Mouse (Mus musculus): ENCODE measurements at regions not wholly inside any gene's neighbourhood (a gene's known extent, or its start where the extent isn't known, plus 50 kb on each side); places are given as distances from the start of the nearest gene placed in this dataset.

DNA sequence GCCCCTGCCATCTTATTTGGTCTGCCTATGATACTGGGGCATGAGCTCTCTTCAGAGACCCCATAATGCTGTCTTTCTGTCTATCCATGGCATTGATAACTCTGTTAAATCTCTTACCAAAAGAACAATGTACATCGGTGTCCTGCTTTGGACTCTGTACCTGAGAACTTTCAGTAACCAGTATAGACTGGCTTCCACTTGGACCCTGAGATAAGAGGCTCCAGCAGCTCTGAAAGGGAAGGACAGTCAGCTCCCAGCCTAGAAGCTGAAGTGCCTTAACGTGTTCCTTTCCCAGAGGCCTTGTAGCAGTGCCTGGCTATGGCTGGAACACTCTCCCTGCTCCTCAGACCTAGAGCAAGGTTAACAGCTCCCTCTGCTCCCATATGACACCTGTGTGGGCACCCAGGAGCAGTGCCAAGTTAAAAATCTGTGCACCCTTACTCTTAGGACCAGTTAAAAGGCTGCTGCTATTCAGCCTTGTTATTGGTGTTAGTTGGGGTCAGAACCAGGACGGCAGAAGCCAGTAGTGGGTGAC lies 343.8 kb upstream of the Hs6st1 start:
- ATAC-seq (replicated peaks; ENCODE audit: insufficient number of reproducible peaks, low FRiP score, low TSS enrichment): no peak
- 64% methylated on average over 3 of the region's 3 CpGs for WGBS (ENCODE audit: insufficient replicate concordance)

DNA sequence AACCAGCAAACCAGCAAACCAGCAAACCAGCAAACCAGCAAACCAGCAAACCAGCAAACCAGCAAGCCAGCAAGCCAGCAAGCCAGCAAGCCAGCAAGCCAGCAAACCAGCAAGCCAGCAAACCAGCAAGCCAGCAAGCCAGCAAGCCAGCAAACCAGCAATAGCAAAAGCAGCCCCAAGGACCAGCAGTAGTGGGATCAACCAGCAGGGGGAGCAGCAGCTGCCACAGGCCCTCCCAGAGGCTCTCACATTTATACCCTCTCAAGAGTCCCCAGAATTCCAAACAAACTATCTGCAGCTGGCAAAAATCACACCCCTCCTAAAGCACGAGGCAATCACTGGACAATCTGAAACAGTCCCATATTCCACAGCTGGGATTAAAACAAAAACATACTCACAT lies 341.6 kb upstream of the Hs6st1 start:
- H3K4me1 ChIP-seq (ENCODE audit: control insufficient read depth, insufficient read depth, low read length): no peaks in the 10 kb centered on the region; the same call in 1 of the 2 replicates
- no peak for ATAC-seq (replicated peaks; ENCODE audit: insufficient number of reproducible peaks, low FRiP score, low TSS enrichment)
- no peak overlapping the region for H3K4me2 ChIP-seq
- no peaks in the 10 kb centered on the region for H3K9me3 ChIP-seq (replicated peaks; ENCODE audit: control insufficient read depth, low read length)
- H3K4me3 ChIP-seq (ENCODE audit: low read depth, low read length): no peak overlapping the region
- H3K9ac ChIP-seq (ENCODE audit: low read depth, low read length): no peak overlapping the region
- H3K36me3 ChIP-seq (ENCODE audit: control insufficient read depth, insufficient read depth, low read length): no peaks in the 10 kb centered on the region
- 33% methylated on average over 1 of the region's 1 CpGs for WGBS (ENCODE audit: insufficient replicate concordance)
- H3K27ac ChIP-seq (ENCODE audit: low read depth, low read length): no peak overlapping the region
- no peaks in the 10 kb centered on the region for H3K27me3 ChIP-seq (ENCODE audit: control insufficient read depth, insufficient read depth, low read length)

More for the DNA sequence above, 343.8 kb upstream of the Hs6st1 start:
- Histone ChIP-seq H3K9ac (ENCODE audit: low read depth, low read length) (no peak overlapping the region), H3K27ac (ENCODE audit: low read depth, low read length) (no peak overlapping the region), H3K36me3 (ENCODE audit: control insufficient read depth, insufficient read depth, low read length) (no peaks in the 10 kb centered on the region), H3K4me1 (ENCODE audit: control insufficient read depth, insufficient read depth, low read length) (no peaks in the 10 kb centered on the region; the same call in 1 of the 2 replicates), H3K27me3 (ENCODE audit: control insufficient read depth, insufficient read depth, low read length) (no peaks in the 10 kb centered on the region), H3K9me3 (replicated peaks; ENCODE audit: control insufficient read depth, low read length) (no peaks in the 10 kb centered on the region), H3K4me3 (ENCODE audit: low read depth, low read length) (no peak overlapping the region), H3K4me2 (no peak overlapping the region)

DNA sequence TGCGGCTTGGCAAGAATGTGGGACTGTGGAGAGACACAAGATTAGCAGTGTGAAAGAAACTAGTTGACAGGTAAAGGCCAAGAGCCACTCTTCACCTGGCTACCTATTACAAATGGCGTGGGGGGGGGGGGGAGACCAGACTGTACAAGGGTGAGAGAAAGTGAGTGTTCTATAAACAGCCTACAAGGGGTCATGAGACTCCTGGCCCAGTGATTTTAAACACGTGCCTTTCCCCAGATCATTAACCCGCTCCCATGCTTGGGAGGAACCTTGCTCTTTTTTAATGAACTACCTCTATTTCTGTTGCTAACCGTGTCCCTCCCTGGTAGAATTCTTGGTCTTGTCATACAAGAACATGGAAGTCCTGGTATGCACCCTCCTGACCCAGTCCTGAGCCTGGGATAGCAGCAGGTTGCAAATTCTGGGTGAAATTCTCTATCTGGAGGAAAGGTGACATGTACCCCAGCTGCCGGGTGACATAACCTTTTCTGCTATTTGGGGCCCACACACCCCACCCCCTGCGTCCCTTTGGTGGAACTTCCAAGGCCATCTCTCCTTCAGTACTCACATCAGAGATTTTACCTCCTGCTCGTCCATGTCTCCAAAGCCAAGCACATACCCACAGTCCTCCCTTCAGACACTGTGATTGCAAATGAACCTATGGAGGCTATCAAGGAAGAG lies 340.8 kb upstream of the Hs6st1 start:
- 80% methylated on average over 8 of the region's 8 CpGs for WGBS (ENCODE audit: insufficient replicate concordance)
- H3K36me3 ChIP-seq (ENCODE audit: control insufficient read depth, insufficient read depth, low read length): no peaks in the 10 kb centered on the region
- H3K9ac ChIP-seq (ENCODE audit: low read depth, low read length): no peak overlapping the region
- no peaks in the 10 kb centered on the region for H3K9me3 ChIP-seq (replicated peaks; ENCODE audit: control insufficient read depth, low read length)
- no peak overlapping the region for H3K4me3 ChIP-seq (ENCODE audit: low read depth, low read length)
- H3K4me2 ChIP-seq: no peak overlapping the region
- no peak overlapping the region for H3K27ac ChIP-seq (ENCODE audit: low read depth, low read length)
- H3K4me1 ChIP-seq (ENCODE audit: control insufficient read depth, insufficient read depth, low read length): no peaks in the 10 kb centered on the region; the same call in 1 of the 2 replicates
- H3K27me3 ChIP-seq (ENCODE audit: control insufficient read depth, insufficient read depth, low read length): no peaks in the 10 kb centered on the region
- ATAC-seq (replicated peaks; ENCODE audit: insufficient number of reproducible peaks, low FRiP score, low TSS enrichment): no peak

DNA sequence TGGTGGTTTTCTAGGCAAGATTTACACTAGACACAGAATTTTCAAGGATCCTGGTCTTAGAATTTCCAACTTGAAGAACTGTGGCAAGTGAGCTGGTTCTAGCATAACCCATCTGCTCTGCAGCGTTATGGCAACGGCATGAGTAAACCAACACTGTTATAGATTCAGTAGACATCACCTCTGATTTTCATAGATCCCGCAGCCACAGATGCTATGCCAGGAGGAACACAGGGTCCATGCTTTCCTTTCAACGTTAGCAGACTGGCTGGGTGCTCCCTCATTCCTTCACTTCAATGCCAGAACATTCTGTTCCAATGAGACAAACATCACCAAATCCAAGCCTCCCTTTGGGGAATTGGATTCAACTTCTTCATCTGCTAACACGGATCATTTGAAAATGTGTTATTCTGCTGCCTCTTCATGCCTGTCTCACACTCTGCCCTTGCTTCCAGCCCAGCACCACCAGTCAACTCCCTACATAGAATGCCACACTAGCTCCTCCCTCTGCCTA lies 338.4 kb upstream of the Hs6st1 start:
- Histone ChIP-seq H3K4me2 (no peak overlapping the region), H3K9me3 (replicated peaks; ENCODE audit: control insufficient read depth, low read length) (no peaks in the 10 kb centered on the region), H3K4me3 (ENCODE audit: low read depth, low read length) (no peak overlapping the region), H3K27ac (ENCODE audit: low read depth, low read length) (no peak overlapping the region), H3K36me3 (ENCODE audit: control insufficient read depth, insufficient read depth, low read length) (no peaks in the 10 kb centered on the region), H3K9ac (ENCODE audit: low read depth, low read length) (no peak overlapping the region), H3K4me1 (ENCODE audit: control insufficient read depth, insufficient read depth, low read length) (no peaks in the 10 kb centered on the region), H3K27me3 (ENCODE audit: control insufficient read depth, insufficient read depth, low read length) (no peaks in the 10 kb centered on the region)
- no peak for ATAC-seq (replicated peaks; ENCODE audit: insufficient number of reproducible peaks, low FRiP score, low TSS enrichment)
- 81% methylated on average over 5 of the region's 5 CpGs for WGBS (ENCODE audit: insufficient replicate concordance)

DNA sequence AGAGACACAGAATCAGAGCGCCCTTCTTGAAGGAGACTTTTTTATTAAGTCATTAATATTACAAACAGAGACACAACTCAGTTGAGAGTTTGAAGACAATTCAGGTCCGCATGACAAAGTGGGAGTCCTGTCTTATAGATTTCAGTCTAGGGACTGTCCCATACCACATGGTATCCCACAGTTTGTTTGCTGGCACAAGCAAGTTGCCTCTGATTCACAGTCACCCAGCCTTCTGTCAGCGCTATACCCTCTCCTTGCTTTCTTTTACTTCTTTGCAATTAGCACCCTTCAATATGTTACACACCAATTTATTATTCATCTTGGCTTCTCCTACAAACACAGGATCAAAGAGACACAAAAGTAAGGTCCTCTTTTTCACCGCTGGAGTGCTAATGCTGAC lies 337.9 kb upstream of the Hs6st1 start:
- Histone ChIP-seq H3K27me3 (ENCODE audit: control insufficient read depth, insufficient read depth, low read length) (no peaks in the 10 kb centered on the region), H3K9ac (ENCODE audit: low read depth, low read length) (no peak overlapping the region), H3K27ac (ENCODE audit: low read depth, low read length) (no peak overlapping the region), H3K4me3 (ENCODE audit: low read depth, low read length) (no peak overlapping the region), H3K36me3 (ENCODE audit: control insufficient read depth, insufficient read depth, low read length) (no peaks in the 10 kb centered on the region), H3K9me3 (replicated peaks; ENCODE audit: control insufficient read depth, low read length) (no peaks in the 10 kb centered on the region), H3K4me1 (ENCODE audit: control insufficient read depth, insufficient read depth, low read length) (no peaks in the 10 kb centered on the region), H3K4me2 (no peak overlapping the region)
- ATAC-seq (replicated peaks; ENCODE audit: insufficient number of reproducible peaks, low FRiP score, low TSS enrichment): no peak
- 73% methylated on average over 4 of the region's 4 CpGs for WGBS (ENCODE audit: insufficient replicate concordance)

DNA sequence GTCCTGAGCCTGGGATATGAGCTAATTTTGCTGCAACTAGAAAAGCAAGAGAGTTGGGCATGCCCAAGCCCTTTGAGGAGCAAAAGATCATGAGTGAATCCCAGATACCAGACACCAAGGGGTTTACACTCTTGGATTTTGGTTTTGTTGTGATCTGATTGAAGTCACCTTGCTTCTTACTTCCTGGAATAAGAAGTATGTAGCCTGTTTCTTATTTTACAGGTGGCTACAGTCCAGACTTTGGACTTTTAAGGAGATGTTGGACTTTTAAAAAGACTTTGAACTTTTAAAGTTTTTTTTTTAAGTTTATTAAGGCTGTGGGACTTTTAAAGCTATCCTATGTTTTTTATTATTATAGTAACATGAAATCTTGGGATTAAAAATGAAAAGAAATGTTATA lies 332.0 kb upstream of the Hs6st1 start:
- Histone ChIP-seq H3K4me1 (ENCODE audit: control insufficient read depth, insufficient read depth, low read length) (no peaks in the 10 kb centered on the region), H3K36me3 (ENCODE audit: control insufficient read depth, insufficient read depth, low read length) (no peaks in the 10 kb centered on the region), H3K4me3 (ENCODE audit: low read depth, low read length) (no peak overlapping the region), H3K4me2 (no peak overlapping the region), H3K27ac (ENCODE audit: low read depth, low read length) (no peak overlapping the region), H3K27me3 (ENCODE audit: control insufficient read depth, insufficient read depth, low read length) (no peaks in the 10 kb centered on the region), H3K9ac (ENCODE audit: low read depth, low read length) (no peak overlapping the region), H3K9me3 (replicated peaks; ENCODE audit: control insufficient read depth, low read length) (no peaks in the 10 kb centered on the region)
- ATAC-seq (replicated peaks; ENCODE audit: insufficient number of reproducible peaks, low FRiP score, low TSS enrichment): no peak

DNA sequence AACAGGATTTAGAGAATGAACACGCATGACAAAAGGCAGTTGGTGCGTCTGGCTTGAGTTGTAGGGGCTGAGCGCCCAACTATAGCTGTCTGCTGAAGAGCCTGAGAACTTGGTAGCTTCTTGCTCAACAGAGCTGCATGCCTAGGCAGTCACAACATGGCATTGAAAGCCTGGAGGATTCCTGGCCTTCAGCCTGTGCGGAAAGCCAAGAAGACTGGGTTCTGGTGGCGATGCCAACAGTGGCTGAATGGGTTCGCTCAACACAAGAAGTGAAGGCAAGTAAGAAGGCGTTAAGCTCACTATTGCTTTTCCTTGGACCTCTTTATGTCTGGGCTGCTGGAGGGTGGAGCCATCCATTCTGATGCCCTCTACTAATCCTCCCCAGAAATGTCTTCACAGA lies 318.6 kb upstream of the Hs6st1 start:
- 91% methylated on average over 7 of the region's 7 CpGs for WGBS (ENCODE audit: insufficient replicate concordance)
- H3K27me3 ChIP-seq (ENCODE audit: control insufficient read depth, insufficient read depth, low read length): no peaks in the 10 kb centered on the region
- H3K27ac ChIP-seq (ENCODE audit: low read depth, low read length): no peak overlapping the region
- no peak overlapping the region for H3K4me3 ChIP-seq (ENCODE audit: low read depth, low read length)
- no peaks in the 10 kb centered on the region for H3K9me3 ChIP-seq (replicated peaks; ENCODE audit: control insufficient read depth, low read length)
- no peak overlapping the region for H3K9ac ChIP-seq (ENCODE audit: low read depth, low read length)
- H3K4me2 ChIP-seq: no peak overlapping the region
- no peaks in the 10 kb centered on the region for H3K4me1 ChIP-seq (ENCODE audit: control insufficient read depth, insufficient read depth, low read length)
- no peaks in the 10 kb centered on the region for H3K36me3 ChIP-seq (ENCODE audit: control insufficient read depth, insufficient read depth, low read length)
- no peak for ATAC-seq (replicated peaks; ENCODE audit: insufficient number of reproducible peaks, low FRiP score, low TSS enrichment)

DNA sequence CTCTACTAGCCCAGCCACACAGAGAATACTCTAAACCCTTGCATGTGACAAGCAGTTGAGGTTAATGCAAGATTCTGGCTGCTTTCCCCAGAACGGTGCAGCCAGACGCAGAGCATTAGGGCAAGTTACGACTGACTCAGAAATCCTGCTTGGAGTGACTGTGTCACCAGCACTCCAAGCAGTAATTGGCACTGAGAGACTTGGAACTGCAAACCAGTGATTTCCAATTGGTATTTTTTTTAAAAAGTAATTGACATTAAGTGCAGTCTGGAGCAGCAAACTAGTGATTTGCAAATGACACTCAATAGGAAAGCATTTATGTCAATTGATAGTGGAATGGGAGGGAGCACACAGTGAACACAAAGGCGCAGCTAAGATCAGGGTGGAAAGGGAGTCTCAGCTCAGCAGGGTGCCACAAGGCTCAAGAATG lies 318.1 kb upstream of the Hs6st1 start:
- Histone ChIP-seq H3K9me3 (replicated peaks; ENCODE audit: control insufficient read depth, low read length) (no peaks in the 10 kb centered on the region), H3K4me3 (ENCODE audit: low read depth, low read length) (no peak overlapping the region), H3K4me2 (no peak overlapping the region), H3K9ac (ENCODE audit: low read depth, low read length) (no peak overlapping the region), H3K4me1 (ENCODE audit: control insufficient read depth, insufficient read depth, low read length) (no peaks in the 10 kb centered on the region), H3K27ac (ENCODE audit: low read depth, low read length) (no peak overlapping the region), H3K27me3 (ENCODE audit: control insufficient read depth, insufficient read depth, low read length) (no peaks in the 10 kb centered on the region), H3K36me3 (ENCODE audit: control insufficient read depth, insufficient read depth, low read length) (no peaks in the 10 kb centered on the region)
- ATAC-seq (replicated peaks; ENCODE audit: insufficient number of reproducible peaks, low FRiP score, low TSS enrichment): no peak
- 66% methylated on average over 4 of the region's 4 CpGs for WGBS (ENCODE audit: insufficient replicate concordance)

DNA sequence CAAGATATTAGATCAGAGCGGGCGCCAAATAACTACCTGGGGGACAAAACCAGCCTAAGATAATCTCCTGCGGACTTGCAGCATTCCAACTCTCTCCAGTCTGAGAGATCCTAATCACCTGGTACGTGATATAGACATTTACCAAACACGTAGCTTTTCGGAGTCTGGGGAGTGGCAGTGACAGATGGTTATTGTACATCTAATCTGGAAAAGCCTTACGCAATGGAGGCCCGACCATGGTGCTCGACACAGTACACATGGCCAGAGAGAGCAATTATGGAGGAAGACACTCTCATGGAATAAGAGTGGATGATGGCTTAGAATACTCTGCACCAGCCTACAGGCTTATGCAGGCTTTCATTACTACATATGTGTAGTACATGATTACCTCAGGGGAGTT lies 315.6 kb upstream of the Hs6st1 start:
- no peak for ATAC-seq (replicated peaks; ENCODE audit: insufficient number of reproducible peaks, low FRiP score, low TSS enrichment)
- no peak overlapping the region for H3K4me2 ChIP-seq
- 74% methylated on average over 9 of the region's 9 CpGs for WGBS (ENCODE audit: insufficient replicate concordance)
- H3K36me3 ChIP-seq (ENCODE audit: control insufficient read depth, insufficient read depth, low read length): no peaks in the 10 kb centered on the region
- no peaks in the 10 kb centered on the region for H3K4me1 ChIP-seq (ENCODE audit: control insufficient read depth, insufficient read depth, low read length)
- no peaks in the 10 kb centered on the region for H3K27me3 ChIP-seq (ENCODE audit: control insufficient read depth, insufficient read depth, low read length)
- H3K4me3 ChIP-seq (ENCODE audit: low read depth, low read length): no peak overlapping the region
- H3K27ac ChIP-seq (ENCODE audit: low read depth, low read length): no peak overlapping the region
- H3K9ac ChIP-seq (ENCODE audit: low read depth, low read length): no peak overlapping the region
- no peaks in the 10 kb centered on the region for H3K9me3 ChIP-seq (replicated peaks; ENCODE audit: control insufficient read depth, low read length)

Data from heart, embryonic 11.5 days (tissue).